Mouse (Mus musculus) liver, embryonic 16.5 days (tissue): ENCODE data around the gene Sgcd. TPM values are rescaled to one million over a fixed set of nuclear protein-coding genes. Genes with fewer than 3 reads are reported as not detected.
"Not testable (repeated sequence)": the region's sequence is repeated elsewhere in the genome, so short reads cannot be mapped to it uniquely, and the experiment has no call there.

Source experiments
- ATAC-seq: fragments of 200-750 bp; cut with Nextera tagmentation; 2 replicates; pipeline ENCODE4 v1.8.0; 2017; ENCODE audit warnings: low read depth, mild to moderate bottlenecking, moderate number of reproducible peaks, moderate library complexity
- H3K27ac ChIP-seq: fragments of 300-500 bp; sonication (generic); 2 replicates; pipeline ENCODE4 v1.5.1; 2014; ENCODE audit warnings: mild to moderate bottlenecking, low read length
- H3K27me3 ChIP-seq: fragments of 300-500 bp; sonication (generic); 2 replicates; pipeline ENCODE4 v1.6.1; 2014; ENCODE audit warnings: low read depth, low read length, mixed read lengths; ENCODE audit not compliant: control insufficient read depth, insufficient read depth
- H3K36me3 ChIP-seq: fragments of 300-500 bp; sonication (generic); 2 replicates; pipeline ENCODE4 v1.6.1; 2014; ENCODE audit warnings: mild to moderate bottlenecking; ENCODE audit not compliant: control insufficient read depth, insufficient read depth
- H3K4me1 ChIP-seq: fragments of 300-500 bp; sonication (generic); 2 replicates; pipeline ENCODE4 v1.6.1; 2014; ENCODE audit warnings: low read depth, low read length, mixed read lengths; ENCODE audit not compliant: control insufficient read depth
- H3K4me2 ChIP-seq: fragments of 300-500 bp; sonication (generic); 2 replicates; pipeline ENCODE4 v1.6.1; 2014; ENCODE audit warnings: low read depth, low read length, mixed read lengths
- H3K4me3 ChIP-seq: fragments of 300-500 bp; sonication (generic); 2 replicates; pipeline ENCODE4 v1.5.1; 2014; ENCODE audit warnings: low read depth, mild to moderate bottlenecking, low read length
- H3K9ac ChIP-seq: fragments of 300-500 bp; sonication (generic); 2 replicates; pipeline ENCODE4 v1.6.1; 2014; ENCODE audit warnings: low read depth, low read length
- H3K9me3 ChIP-seq: fragments of 300-500 bp; sonication (generic); replicated peaks from 2 replicates; pipeline ENCODE4 v1.6.1; 2016; ENCODE audit warnings: low read length; ENCODE audit not compliant: control insufficient read depth
- WGBS: fragments of 180-500 bp; shearing (Covaris S2); extraction: QIAGEN DNeasy Blood & Tissue Kit; methylation state at CpG from one replicate; pipeline ENCODE4 v1.1.7; 2014; ENCODE audit not compliant: insufficient replicate concordance; 5-methylcytosine and 5-hydroxymethylcytosine counted together
- polyA plus RNA-seq: library from polyadenylated mRNA; unstranded; fragments of >200 nt; fragmentation: Nextera tagmentation; extraction: Ambion mirVana; gene quantifications from 2 replicates; pipeline ENCODE4 v1.2.1, GENCODE M21; 2015

Gene Sgcd
- polyA plus RNA-seq, 1 experiment from 2014 or later = 0.12 TPM

DNA sequence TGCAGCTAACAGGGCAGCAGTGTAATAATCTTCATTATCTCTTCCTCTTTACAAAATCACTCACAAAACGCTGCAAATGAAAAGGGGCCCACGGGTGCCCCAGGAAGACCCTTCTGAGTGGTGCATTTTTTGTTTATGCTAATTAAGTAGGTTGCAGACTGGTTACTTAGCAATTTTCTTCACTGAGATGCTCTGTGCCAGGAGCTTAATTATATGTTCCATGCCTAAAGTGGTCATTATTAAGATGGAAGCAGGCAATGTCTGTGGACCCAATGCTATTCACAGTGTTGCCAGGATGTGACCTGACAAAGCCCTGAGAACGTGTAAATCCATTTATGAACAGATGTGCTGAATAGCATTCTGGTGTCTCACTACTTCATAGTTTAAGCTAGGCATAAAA is 529.6 kb downstream of the Sgcd start:
- Histone ChIP-seq H3K4me1 (no peaks in the 10 kb centered on the region), H3K27ac (no peak overlapping the region), H3K4me2 (no peak overlapping the region), H3K4me3 (no peak overlapping the region), H3K9ac (no peak overlapping the region), H3K9me3 (no peaks in the 10 kb centered on the region), H3K36me3 (no peaks in the 10 kb centered on the region), H3K27me3 (no peaks in the 10 kb centered on the region)
- WGBS = 23% methylated on average over 3 of the region's 3 CpGs
- no peak for ATAC-seq

GRCm38 (mm10) chr11:47447790-47448189 is 541.0 kb downstream of the Sgcd start:
- no peak for ATAC-seq
- no peak overlapping the region for H3K4me3 ChIP-seq
- no peak overlapping the region for H3K27ac ChIP-seq
- H3K9ac ChIP-seq = no peak overlapping the region
- WGBS = 24% methylated on average over 2 of the region's 2 CpGs
- H3K36me3 ChIP-seq = no peaks in the 10 kb centered on the region
- no peaks in the 10 kb centered on the region for H3K4me1 ChIP-seq
- H3K27me3 ChIP-seq = no peaks in the 10 kb centered on the region
- no peak overlapping the region for H3K4me2 ChIP-seq
- H3K9me3 ChIP-seq = no peaks in the 10 kb centered on the region

GRCm38 (mm10) chr11:47446337-47446736 is 542.4 kb downstream of the Sgcd start:
- 33% methylated on average over 3 of the region's 3 CpGs for WGBS

DNA sequence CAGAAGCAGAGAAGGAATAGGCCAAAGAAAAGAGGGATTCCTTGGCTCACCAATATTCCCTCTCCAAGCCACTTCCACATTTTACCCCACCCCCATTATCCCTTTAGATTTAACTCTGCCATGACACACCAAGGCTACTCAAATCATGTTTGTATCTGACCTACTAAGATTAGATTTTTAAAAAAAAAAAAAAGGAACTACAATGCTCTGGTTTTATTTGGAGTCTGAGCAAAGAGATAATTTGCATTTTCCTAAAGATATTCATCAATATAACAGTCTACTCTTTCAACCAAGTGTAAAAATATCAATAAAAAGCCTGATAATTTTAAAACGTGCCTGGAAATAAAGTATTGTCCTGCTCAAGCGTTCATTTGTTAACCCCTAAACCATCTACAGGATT is 543.1 kb downstream of the Sgcd start:
- Histone ChIP-seq H3K9me3 (no peaks in the 10 kb centered on the region), H3K27ac (no peak overlapping the region), H3K4me1 (no peaks in the 10 kb centered on the region), H3K36me3 (no peaks in the 10 kb centered on the region), H3K27me3 (no peaks in the 10 kb centered on the region), H3K9ac (no peak overlapping the region), H3K4me3 (no peak overlapping the region), H3K4me2 (no peak overlapping the region)
- WGBS = 55% methylated on average over 2 of the region's 2 CpGs
- no peak for ATAC-seq

More at GRCm38 (mm10) chr11:47446337-47446736, 542.4 kb downstream of the Sgcd start:
- no peaks in the 10 kb centered on the region for H3K27me3 ChIP-seq
- H3K27ac ChIP-seq = no peak overlapping the region
- H3K4me1 ChIP-seq = no peaks in the 10 kb centered on the region
- no peaks in the 10 kb centered on the region for H3K9me3 ChIP-seq
- H3K4me2 ChIP-seq = no peak overlapping the region
- H3K4me3 ChIP-seq = no peak overlapping the region
- H3K36me3 ChIP-seq = no peaks in the 10 kb centered on the region
- no peak overlapping the region for H3K9ac ChIP-seq
- ATAC-seq = no peak

GRCm38 (mm10) chr11:47442266-47442665 is 546.5 kb downstream of the Sgcd start:
- no peak overlapping the region for H3K9ac ChIP-seq

GRCm38 (mm10) chr11:47399607-47400006 is 589.2 kb downstream of the Sgcd start:
- no peaks in the 10 kb centered on the region for H3K9me3 ChIP-seq
- 32% methylated on average over 3 of the region's 3 CpGs for WGBS
- H3K9ac ChIP-seq = no peak overlapping the region
- no peak for ATAC-seq
- no peak overlapping the region for H3K4me2 ChIP-seq
- H3K4me3 ChIP-seq = no peak overlapping the region
- no peaks in the 10 kb centered on the region for H3K27me3 ChIP-seq
- no peaks in the 10 kb centered on the region for H3K4me1 ChIP-seq
- H3K36me3 ChIP-seq = no peaks in the 10 kb centered on the region
- no peak overlapping the region for H3K27ac ChIP-seq

More at GRCm38 (mm10) chr11:47442266-47442665, 546.5 kb downstream of the Sgcd start:
- Histone ChIP-seq H3K27me3 (no peaks in the 10 kb centered on the region), H3K36me3 (no peaks in the 10 kb centered on the region), H3K27ac (no peak overlapping the region), H3K4me1 (no peaks in the 10 kb centered on the region), H3K4me3 (no peak overlapping the region), H3K9me3 (no peaks in the 10 kb centered on the region), H3K4me2 (no peak overlapping the region)
- 51% methylated on average over 2 of the region's 2 CpGs for WGBS
- ATAC-seq = no peak

DNA sequence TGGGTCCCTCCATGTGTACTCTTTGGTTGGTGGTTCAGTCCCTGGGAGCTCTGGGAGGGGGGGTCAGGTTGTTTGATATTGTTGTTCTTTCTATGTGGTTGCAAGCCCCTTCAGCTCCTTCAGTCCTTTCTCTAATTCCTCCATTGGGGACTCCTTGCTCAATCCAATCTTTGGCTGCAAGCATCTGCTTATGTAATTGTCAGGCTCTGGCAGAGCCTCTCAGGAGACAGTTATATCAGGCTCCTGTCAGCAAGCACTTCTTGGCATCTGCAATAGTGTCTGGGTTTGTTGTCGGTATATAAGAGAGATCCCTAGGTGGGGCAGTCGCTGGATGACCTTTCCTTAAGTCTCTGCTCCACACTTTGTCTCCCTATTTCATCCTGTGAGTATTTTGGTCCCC is 598.0 kb downstream of the Sgcd start:
- not testable (repeated sequence) for H3K9ac ChIP-seq, H3K27ac ChIP-seq, H3K27me3 ChIP-seq, H3K9me3 ChIP-seq, H3K4me1 ChIP-seq, ATAC-seq, H3K4me2 ChIP-seq, H3K36me3 ChIP-seq, H3K4me3 ChIP-seq
- WGBS = 43% methylated on average over 2 of the region's 2 CpGs

GRCm38 (mm10) chr11:47389327-47389726 is 599.4 kb downstream of the Sgcd start:
- Histone ChIP-seq H3K9me3 (no peaks in the 10 kb centered on the region), H3K4me1 (no peaks in the 10 kb centered on the region), H3K4me3 (no peak overlapping the region), H3K36me3 (no peaks in the 10 kb centered on the region), H3K9ac (no peak overlapping the region), H3K4me2 (no peak overlapping the region), H3K27ac (no peak overlapping the region), H3K27me3 (no peaks in the 10 kb centered on the region)
- ATAC-seq = no peak

GRCm38 (mm10) chr11:47387726-47388125 is 601.0 kb downstream of the Sgcd start:
- no peak for ATAC-seq
- Histone ChIP-seq H3K4me3 (no peak overlapping the region), H3K9ac (no peak overlapping the region), H3K4me2 (no peak overlapping the region), H3K27me3 (no peaks in the 10 kb centered on the region), H3K36me3 (no peaks in the 10 kb centered on the region), H3K4me1 (no peaks in the 10 kb centered on the region), H3K9me3 (no peaks in the 10 kb centered on the region), H3K27ac (no peak overlapping the region)
- 29% methylated on average over 3 of the region's 3 CpGs for WGBS

DNA sequence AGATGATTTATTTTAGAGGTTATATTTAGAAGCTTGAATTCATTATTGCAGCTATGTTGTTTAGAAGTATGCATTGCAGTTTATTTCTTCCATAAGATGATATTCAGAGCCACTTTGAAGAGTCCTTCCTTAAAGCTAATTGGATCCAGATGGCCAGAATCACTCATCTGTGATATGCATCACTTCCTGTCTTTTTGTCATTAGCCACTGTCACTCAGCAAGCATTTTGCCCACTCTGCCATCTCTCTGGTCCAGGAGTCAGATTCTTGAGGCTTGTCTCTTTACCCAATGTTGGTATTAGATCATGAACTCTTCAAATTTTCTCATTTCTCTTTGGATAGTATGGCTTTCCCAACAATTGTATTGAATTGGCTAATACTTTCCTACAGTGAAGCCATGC is 602.6 kb downstream of the Sgcd start:
- no peaks in the 10 kb centered on the region for H3K27me3 ChIP-seq
- H3K9me3 ChIP-seq = no peaks in the 10 kb centered on the region
- ATAC-seq = no peak
- no peak overlapping the region for H3K4me2 ChIP-seq
- no peak overlapping the region for H3K9ac ChIP-seq
- no peak overlapping the region for H3K27ac ChIP-seq
- H3K36me3 ChIP-seq = no peaks in the 10 kb centered on the region
- H3K4me3 ChIP-seq = no peak overlapping the region
- H3K4me1 ChIP-seq = no peaks in the 10 kb centered on the region
